Mouse (Mus musculus) layer of hippocampus, postnatal 14 days (tissue): Measurements from ENCODE around the gene Acsl4. TPM values are rescaled to one million over a fixed set of nuclear protein-coding genes. Genes with fewer than 3 reads are reported as not detected.

Experiments
- DNase-seq, 2 experiments: peaks; one replicate each; pipeline ENCODE4 v3.0.0; 2021 to 2022; ENCODE audit warnings: low spot score in 2 of 2, mixed read lengths in 1 of 2
- total RNA-seq, 2 experiments: library from RNA; stranded (reverse); gene quantifications; 2 replicates each; pipeline ENCODE4 v1.2.3; 2021

Acsl4 gene
- total RNA-seq, 2 experiments from 2014 or later: 67.5 to 72.3 TPM

DNA sequence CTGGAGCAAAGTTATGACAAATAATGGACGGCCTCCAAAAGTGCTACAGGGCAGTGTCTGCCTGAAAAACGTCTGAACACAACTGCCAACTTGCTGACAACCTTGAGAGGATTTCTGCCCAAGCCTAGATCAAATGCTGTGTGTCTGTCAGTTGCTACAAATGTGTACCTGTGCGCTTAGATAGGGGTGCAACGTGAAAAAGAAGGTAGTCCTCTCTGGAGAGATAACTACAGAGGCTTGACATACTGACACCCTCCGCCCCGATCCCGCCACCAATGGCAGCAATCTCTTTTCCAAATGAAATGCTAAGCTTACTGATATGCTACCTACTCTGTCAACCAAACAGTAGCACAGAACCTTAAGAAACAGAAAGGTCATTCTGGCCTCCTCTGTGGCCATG is 31.3 kb downstream of the Acsl4 start:
- no peak for DNase-seq

DNA sequence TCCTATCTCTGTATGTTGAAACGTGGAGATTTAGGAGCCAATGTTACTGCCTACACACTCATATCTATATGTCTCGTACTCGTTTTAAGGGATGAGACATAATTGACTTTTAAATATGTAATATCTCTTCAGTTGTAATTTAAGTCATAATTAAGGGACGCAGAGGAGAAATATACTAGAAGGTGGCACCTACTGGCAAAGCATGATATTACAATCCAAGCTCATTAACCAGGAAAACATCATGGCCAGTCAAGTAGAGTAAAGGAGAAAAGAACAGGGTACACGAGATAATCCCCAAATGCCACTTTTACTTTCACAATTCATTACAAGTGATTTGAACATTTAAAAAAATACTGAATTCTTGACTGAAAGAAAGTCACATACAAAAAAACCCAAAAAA is 31.9 kb downstream of the Acsl4 start:
- no peak for DNase-seq

DNA sequence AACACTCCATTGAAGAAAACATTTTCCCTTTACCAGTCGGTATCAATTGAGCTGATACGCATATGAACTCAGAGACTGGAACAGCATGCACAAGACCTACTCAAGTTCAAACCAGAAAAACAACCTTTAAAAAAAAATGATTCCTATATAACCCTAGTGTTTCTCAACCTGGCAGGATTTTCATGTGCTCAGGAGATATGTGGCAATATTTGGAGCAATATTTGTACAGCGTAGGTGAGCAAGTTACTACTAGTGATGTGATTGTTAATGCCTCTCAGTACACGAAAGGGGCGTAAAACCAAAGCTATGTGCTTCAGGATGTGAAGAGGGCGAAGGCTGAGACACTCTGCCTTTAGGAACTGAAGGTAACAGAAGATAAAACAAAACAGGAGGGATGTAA is 54.1 kb downstream of the Acsl4 start:
- no peak for DNase-seq

DNA sequence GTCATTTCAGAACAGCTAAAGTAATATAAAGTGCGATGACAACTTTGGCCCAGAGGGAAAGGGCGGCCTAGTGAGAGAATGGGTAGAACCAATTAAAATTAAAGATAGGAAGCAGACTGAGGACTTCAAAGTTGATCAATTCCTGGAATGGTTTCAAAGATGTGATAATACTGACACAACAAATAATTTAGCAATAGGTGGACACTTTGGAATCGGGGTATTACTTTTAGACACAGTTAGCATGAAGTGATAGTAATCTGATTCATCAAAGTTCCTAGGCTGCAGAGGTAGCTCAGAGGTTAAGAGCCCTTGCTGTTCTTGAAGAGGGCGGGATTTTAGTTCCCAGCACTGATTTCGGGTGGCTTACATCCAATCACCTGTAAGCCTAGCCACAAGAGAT is 54.8 kb downstream of the Acsl4 start:
- DNase-seq: no peak

DNA sequence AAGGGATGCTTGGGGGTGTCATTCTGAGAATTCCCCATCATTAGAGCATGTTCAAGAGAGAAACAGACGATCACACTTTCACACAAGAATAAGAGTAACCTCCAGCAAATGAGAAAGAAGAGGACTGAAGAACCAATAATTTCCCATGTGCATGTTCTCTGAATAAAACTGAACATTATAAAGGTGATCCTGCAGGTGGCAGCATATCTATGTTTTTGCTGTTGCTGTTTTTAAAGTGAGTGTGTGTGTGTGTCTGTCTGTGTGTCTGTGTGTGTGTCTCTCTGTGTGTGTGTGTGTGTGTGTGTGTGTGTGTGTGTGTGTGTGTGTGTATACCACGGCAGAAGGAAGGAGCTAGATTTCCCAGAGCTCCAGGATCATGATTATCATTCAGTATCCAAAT is 64.6 kb downstream of the Acsl4 start:
- no peak for DNase-seq

- DNase-seq: no peak
Observed at GRCm38 (mm10) chrX:142316106-142316505, 74.2 kb downstream of the Acsl4 start.

- no peak for DNase-seq
Observed at GRCm38 (mm10) chrX:142315270-142315669, 75.1 kb downstream of the Acsl4 start.

GRCm38 (mm10) chrX:142314307-142315024 is 75.9 kb downstream of the Acsl4 start:
- peak; percentile 73 to 86 for DNase-seq

DNA sequence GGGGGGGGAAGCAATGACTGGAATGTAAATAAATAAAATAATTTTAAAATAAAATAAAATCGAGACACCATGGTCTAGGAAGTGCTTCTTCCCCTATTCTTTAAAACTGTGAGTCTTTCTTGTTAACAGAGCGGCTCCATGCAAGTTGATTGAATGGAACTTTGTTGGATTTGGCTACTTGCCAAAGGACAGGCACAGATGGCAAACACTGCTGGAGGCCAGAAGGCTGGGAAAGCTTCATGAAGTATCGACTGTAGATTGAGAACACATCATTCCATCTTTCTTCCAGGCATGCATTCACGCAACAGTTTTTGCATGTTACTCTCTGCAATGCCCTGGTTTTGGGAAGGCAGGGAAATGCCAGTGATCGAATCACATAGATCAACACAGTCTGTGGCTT is 79.9 kb downstream of the Acsl4 start:
- peak in 1 of 2 experiments; percentile 60 for DNase-seq

DNA sequence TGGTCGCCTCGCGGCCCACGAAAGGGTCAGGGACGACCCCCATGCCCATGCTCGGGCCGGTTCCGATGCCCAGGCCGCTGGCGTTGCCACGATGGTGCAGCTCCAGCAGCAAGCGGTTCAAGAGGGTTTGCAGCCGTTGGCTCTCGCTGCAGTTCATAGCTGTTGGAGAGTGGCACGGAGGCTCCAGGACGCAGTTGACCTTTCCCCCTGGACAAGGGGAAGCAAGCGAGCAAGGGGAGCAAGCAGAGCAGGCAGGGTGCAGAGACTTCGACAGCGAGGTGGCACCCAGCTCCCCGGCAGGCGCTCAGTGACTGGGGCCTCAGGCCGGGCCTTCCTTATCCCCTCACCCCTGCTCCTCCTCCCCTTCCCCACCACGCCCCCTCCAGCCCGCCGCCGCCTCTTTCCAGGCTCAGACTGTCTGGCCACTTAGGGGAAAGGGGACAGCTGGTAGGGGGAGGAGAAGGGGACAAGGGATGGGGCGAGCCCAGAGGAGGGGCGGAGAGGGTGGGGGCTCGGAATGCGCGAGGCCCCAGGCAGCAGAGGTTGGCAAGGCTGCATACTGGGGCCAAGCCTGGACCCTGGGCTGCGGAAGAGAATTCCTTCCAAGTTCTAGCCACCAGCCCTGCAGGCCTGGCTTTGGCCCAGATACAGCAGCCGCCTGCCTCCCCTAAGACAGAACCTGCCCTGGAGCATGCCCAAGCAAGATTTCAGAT is 84.3 kb downstream of the Acsl4 start, which contains the start of gene Kcne1l:
Gene Kcne1l (minus strand): TSS at position 426 of the 713 bp plus-strand sequence.
- no peak for DNase-seq

DNA sequence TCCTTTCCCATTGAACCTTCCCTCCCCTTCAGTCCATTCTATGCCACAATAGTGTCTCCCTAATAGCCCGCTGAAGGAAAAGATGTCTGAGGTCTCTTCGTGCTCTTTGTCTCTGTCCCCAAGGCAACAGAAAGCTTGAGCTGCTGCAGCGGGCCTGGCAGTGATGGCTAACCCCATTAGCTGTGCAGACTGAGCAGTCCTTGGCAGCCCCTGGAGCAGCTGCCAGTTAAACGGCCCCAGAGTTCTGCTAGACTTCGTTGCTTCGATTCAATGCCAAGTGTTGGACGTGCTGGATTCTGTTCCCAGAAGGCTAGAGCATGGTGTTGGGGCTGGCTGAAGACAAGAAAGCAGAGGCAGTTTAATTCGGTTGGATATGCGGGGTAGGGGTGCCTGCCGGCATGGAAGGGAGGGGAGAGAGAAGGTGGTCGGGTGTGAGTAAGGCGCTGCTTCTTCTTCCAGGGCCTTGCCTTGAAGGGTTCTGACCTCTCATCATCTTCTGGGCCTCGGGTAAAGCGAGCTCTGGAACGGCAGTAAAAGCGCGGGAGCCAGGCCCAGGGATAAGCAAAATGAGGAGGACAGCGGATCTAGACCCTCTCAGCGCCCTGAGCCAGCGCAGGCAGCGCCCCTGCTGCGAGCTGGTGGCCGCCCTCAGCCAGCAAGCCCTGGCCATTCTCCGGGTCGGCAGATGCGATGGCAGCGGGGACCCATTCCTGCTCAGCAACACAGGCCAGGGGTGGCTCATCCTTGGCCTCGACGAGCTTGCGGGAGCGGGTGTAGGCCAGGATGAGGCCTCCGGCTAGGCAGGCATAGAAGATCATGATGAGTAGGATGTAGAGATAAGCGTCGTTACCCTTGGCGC is 85.1 kb downstream of the Acsl4 start:
- DNase-seq: peak in 1 of 2 experiments; percentile 44

DNA sequence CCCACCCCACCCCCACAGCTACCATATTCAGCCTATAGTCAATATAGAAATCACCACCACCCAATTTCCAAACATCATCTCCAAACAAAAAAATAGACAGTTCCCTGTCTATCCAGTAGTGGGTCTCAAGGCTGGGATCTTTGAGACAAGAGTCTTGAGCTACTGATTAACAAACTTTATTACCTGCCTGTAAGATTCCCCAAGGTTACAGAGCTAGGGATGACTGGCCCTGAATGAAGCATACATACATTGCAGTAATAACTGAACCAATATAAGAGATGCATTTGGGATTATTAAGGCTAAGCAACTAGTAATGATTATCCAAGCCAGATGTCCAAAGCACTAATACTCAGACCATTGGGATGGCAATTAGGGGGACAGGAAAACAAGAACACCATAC is 85.7 kb downstream of the Acsl4 start:
- no peak for DNase-seq

GRCm38 (mm10) chrX:142303456-142303855 is 86.9 kb downstream of the Acsl4 start:
- no peak for DNase-seq

DNA sequence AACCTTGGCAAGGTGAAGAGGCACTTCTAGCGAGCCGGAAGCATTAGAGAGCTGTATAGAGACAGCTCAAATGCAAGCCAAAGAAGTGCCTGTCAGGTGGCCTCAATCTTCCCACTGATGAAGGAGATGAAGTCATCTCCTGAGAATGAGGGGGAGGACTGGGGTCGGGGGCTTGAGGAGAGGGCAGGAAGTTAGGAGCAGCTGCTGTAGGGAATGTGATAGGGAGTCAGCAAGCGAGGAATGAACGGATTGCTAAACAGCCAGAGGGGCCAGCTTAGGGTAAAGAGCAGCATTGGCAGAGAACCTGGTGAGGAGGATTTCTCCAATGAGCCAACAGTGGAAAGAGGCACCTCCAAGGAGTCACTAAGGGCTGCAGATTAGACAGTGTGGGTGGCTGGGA is 104.4 kb downstream of the Acsl4 start:
- DNase-seq: no peak

GRCm38 (mm10) chrX:142276573-142276972 is 113.8 kb downstream of the Acsl4 start:
- DNase-seq: no peak

DNA sequence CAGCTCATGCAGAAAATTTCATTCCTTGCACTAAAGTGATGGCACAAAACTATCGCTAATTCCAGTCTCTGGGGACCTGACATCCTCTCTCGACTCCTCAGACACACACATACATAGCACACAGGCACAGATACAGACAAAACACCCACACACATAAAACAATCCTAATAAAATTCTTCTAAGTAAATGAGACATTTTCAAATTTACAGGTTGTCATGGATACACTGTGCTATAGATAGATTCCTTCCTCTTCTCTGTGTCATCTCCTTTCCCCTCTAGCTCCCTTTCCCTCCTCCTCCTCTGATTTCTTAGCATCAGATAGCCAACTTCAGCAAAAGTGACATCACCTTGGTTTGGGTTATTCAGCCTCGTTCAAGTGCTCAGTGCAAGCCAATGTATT is 114.3 kb downstream of the Acsl4 start:
- no peak for DNase-seq

Other genes starting within 250 kb of the Acsl4 start
- gene Gucy2f, start 193.6 kb downstream of the Acsl4 start, total RNA-seq: under 1 TPM; 0.81 to 0.88 TPM
- gene Nxt2, start 163.8 kb downstream of the Acsl4 start, total RNA-seq: 10 to 100 TPM; 21.2 to 25.6 TPM
- 10 to 100 TPM; 17.3 to 18.4 TPM for gene Kcne1l, start 84.2 kb downstream of the Acsl4 start, total RNA-seq